Mouse (Mus musculus): ENCODE measurements around the gene Actr1a. TPM values are rescaled to one million over a fixed set of nuclear protein-coding genes. Genes with fewer than 3 reads are reported as not detected.
A peak's percentile ranks its signal among the peaks of the same experiment; 100 is the strongest.

Actr1a gene
- total and polyA plus RNA-seq, 2 experiments from 2014 or later, result 295 to 321 TPM

DNA sequence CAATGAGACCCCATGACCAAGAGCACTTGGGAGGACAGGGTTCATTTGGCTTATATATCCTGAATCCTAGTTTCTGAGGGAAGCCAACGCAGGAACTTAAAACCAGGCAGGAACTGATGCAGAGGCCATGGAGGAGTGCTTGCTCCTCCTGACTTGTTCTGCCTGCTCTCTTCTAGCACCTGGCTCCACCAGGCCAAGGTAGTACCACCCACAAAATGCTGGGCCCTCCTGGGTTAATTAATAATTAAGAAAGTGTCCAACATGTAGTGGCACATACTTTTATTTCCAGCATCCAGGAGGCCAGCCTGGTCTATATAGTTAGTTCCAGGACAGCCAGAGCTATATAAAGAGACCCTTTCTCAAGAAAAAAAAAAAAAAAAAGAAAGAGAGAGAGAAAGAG is 8.5 kb upstream of the Actr1a start:
- Histone ChIP-seq H3K4me2 (ENCODE audit: low read depth, low read length) (no peak overlapping the region), H3K9me3 (ENCODE audit: low read length) (no peaks in the 10 kb centered on the region), H3K9ac (replicated peaks; ENCODE audit: low read length) (no peak overlapping the region), H3K36me3 (ENCODE audit: insufficient read depth, low read length) (peaks cover 15% of the 10 kb centered on the region), H3K4me1 (ENCODE audit: insufficient read depth, low read length) (peaks cover 5% of the 10 kb centered on the region; the same call in 1 of the 2 replicates), H3K27ac (no peak overlapping the region), H3K27me3 (ENCODE audit: insufficient read depth, low read length) (no peaks in the 10 kb centered on the region), H3K4me3 (ENCODE audit: low read length) (no peak overlapping the region)
- TF ChIP-seq CTCF (IDR thresholded peaks at IDR 0.05; ENCODE audit: low read depth), result no peak
- no peak for DNase-seq (ENCODE audit: low spot score)
- WGBS, result 92% methylated on average over 1 of the region's 1 CpGs
- no peak for ATAC-seq

- Histone ChIP-seq H3K4me2 (ENCODE audit: low read depth, low read length) (no peak overlapping the region), H3K9me3 (ENCODE audit: low read length) (no peaks in the 10 kb centered on the region), H3K27ac (no peak overlapping the region), H3K27me3 (ENCODE audit: insufficient read depth, low read length) (no peaks in the 10 kb centered on the region), H3K4me3 (ENCODE audit: low read length) (no peak overlapping the region), H3K4me1 (ENCODE audit: insufficient read depth, low read length) (peaks cover 23% of the 10 kb centered on the region), H3K9ac (replicated peaks; ENCODE audit: low read length) (no peak overlapping the region), H3K36me3 (ENCODE audit: insufficient read depth, low read length) (peaks cover 15% of the 10 kb centered on the region)
- no peak for DNase-seq (ENCODE audit: low spot score)
- 85% methylated on average over 7 of the region's 7 CpGs for WGBS
- no peak for TF ChIP-seq CTCF (IDR thresholded peaks at IDR 0.05; ENCODE audit: low read depth)
- ATAC-seq, result no peak
These were observed 5.0 kb upstream of the Actr1a start for GRCm38 (mm10) chr19:46400558-46400957.

GRCm38 (mm10) chr19:46399886-46400285 is 4.3 kb upstream of the Actr1a start:
- H3K27me3 ChIP-seq (ENCODE audit: insufficient read depth, low read length), result no peaks in the 10 kb centered on the region
- no peak for TF ChIP-seq CTCF (IDR thresholded peaks at IDR 0.05; ENCODE audit: low read depth)
- peaks cover 15% of the 10 kb centered on the region for H3K36me3 ChIP-seq (ENCODE audit: insufficient read depth, low read length)
- H3K9me3 ChIP-seq (ENCODE audit: low read length), result no peaks in the 10 kb centered on the region
- ATAC-seq, result no peak
- H3K4me2 ChIP-seq (ENCODE audit: low read depth, low read length), result peak overlapping the region; percentile 96
- WGBS, result 64% methylated on average over 7 of the region's 7 CpGs
- DNase-seq (ENCODE audit: low spot score), result no peak
- H3K9ac ChIP-seq (replicated peaks; ENCODE audit: low read length), result 0 out of 2 replicates have a peak overlapping the region, but pooled peaks have one; percentile 19
- H3K27ac ChIP-seq, result no peak overlapping the region
- H3K4me1 ChIP-seq (ENCODE audit: insufficient read depth, low read length), result peaks cover 23% of the 10 kb centered on the region
- H3K4me3 ChIP-seq (ENCODE audit: low read length), result no peak overlapping the region

DNA sequence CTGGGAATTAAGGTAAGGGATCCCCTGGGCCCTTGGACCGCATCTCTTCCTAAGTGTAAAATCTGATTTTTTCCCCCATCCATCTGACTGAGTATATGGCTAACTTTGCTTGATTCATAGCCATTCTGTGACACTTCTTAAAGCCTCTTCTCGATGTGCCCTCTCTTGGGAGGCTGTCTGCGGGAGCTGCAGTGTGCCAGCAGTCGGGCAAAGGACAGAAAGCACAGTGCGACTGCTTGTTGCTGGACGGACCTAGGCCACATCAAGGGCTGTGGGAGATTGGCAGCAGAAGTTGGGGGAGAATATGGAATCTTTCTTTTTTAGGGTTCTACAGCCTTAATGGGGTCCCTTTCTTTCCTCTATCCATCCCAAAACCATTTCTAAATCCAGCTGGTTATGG is 3.8 kb upstream of the Actr1a start:
- no peaks in the 10 kb centered on the region for H3K9me3 ChIP-seq (ENCODE audit: low read length)
- H3K4me1 ChIP-seq (ENCODE audit: insufficient read depth, low read length), result peaks cover 24% of the 10 kb centered on the region
- peak overlapping the region; percentile 19; the same call in 1 of the 2 replicates for H3K9ac ChIP-seq (replicated peaks; ENCODE audit: low read length)
- H3K27ac ChIP-seq, result no peak overlapping the region
- 55% methylated on average over 6 of the region's 6 CpGs for WGBS
- H3K4me3 ChIP-seq (ENCODE audit: low read length), result no peak overlapping the region
- no peaks in the 10 kb centered on the region for H3K27me3 ChIP-seq (ENCODE audit: insufficient read depth, low read length)
- DNase-seq (ENCODE audit: low spot score), result no peak
- peaks cover 15% of the 10 kb centered on the region for H3K36me3 ChIP-seq (ENCODE audit: insufficient read depth, low read length)
- TF ChIP-seq CTCF (IDR thresholded peaks at IDR 0.05; ENCODE audit: low read depth), result no peak
- peak overlapping the region; percentile 96 for H3K4me2 ChIP-seq (ENCODE audit: low read depth, low read length)
- ATAC-seq, result no peak

DNA sequence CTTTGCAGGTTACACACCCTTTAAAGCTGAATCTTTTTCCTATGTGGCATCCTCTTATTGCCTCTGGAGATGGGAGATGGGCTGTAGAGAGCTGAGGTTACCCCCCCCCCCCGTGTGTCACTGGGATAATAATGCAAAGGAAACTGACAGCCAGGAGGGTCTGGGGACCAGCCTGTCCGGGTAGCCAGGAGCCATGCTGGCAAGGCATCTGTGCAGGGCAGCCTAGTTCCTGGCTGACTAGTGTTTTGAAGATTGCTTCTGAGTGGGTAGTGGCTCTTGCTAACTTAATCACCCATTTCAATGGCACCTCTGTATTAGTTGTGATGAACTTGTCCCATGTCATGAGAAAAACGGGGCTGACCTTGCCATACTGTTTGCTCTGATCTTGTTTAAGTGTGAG is 2.9 kb upstream of the Actr1a start:
- Histone ChIP-seq H3K36me3 (ENCODE audit: insufficient read depth, low read length) (peaks cover 8% of the 10 kb centered on the region), H3K4me1 (ENCODE audit: insufficient read depth, low read length) (peaks cover 34% of the 10 kb centered on the region), H3K27me3 (ENCODE audit: insufficient read depth, low read length) (no peaks in the 10 kb centered on the region), H3K9ac (replicated peaks; ENCODE audit: low read length) (peak overlapping the region; percentile 82; the same call in 1 of the 2 replicates), H3K4me2 (ENCODE audit: low read depth, low read length) (peak overlapping the region; percentile 96), H3K4me3 (ENCODE audit: low read length) (peak overlapping the region; percentile 91), H3K9me3 (ENCODE audit: low read length) (no peaks in the 10 kb centered on the region), H3K27ac (no peak overlapping the region)
- DNase-seq (ENCODE audit: low spot score) (no peak), ATAC-seq (no peak)
- WGBS, result 31% methylated on average over 3 of the region's 3 CpGs
- TF ChIP-seq CTCF (IDR thresholded peaks at IDR 0.05; ENCODE audit: low read depth), result no peak

- H3K4me2 ChIP-seq (ENCODE audit: low read depth, low read length), result peak overlapping the region; percentile 96
- H3K27ac ChIP-seq, result peak overlapping the region; percentile 84
- no peaks in the 10 kb centered on the region for H3K27me3 ChIP-seq (ENCODE audit: insufficient read depth, low read length)
- ATAC-seq (no peak), DNase-seq (ENCODE audit: low spot score) (peak; percentile 45)
- TF ChIP-seq CTCF (IDR thresholded peaks at IDR 0.05; ENCODE audit: low read depth), result no peak
- peak overlapping the region; percentile 82 for H3K9ac ChIP-seq (replicated peaks; ENCODE audit: low read length)
- H3K9me3 ChIP-seq (ENCODE audit: low read length), result no peaks in the 10 kb centered on the region
- no peaks in the 10 kb centered on the region for H3K36me3 ChIP-seq (ENCODE audit: insufficient read depth, low read length)
- peak overlapping the region; percentile 91 for H3K4me3 ChIP-seq (ENCODE audit: low read length)
- 2% methylated on average over 17 of the region's 19 CpGs for WGBS
- peaks cover 35% of the 10 kb centered on the region for H3K4me1 ChIP-seq (ENCODE audit: insufficient read depth, low read length)
These were observed 2.0 kb upstream of the Actr1a start for GRCm38 (mm10) chr19:46397436-46398001.

DNA sequence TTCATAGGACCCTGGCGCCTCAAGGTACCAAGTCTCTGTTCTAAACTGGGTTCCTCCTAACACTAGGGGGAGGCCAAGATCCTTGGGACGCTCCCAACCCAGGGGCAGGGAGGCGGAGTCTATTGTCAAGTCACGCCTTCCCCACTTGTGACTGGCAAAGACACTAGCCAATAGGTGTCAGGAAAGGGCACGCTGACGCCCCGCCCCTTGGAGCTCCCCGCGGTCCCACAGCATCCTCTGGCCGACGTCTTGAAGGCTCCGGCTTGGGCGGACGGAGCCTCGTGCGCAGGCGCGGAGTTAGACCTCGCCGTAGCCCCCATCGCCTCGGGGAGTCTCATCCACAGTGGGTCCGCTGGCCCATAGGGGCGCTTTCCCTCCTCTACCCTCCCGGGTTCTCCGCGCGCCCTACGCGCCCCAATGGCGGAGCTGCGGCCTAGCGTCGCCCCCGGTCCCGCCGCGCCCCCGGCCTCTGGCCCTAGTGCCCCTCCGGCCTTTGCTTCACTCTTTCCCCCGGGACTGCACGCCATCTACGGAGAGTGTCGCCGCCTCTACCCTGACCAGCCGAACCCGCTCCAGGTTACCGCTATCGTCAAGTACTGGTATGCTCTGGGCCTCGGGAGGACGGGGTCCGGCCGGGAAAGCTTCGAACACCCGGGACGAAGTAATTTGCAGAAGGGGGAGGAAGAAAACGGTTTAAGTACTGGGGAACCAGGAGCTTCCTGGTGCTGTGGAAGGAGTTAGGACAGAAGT is 1.3 kb upstream of the Actr1a start, which contains the start of gene Sufu:
Gene Sufu (plus strand): TSS at position 211 of the 750 bp plus-strand sequence.
- no peaks in the 10 kb centered on the region for H3K27me3 ChIP-seq (ENCODE audit: insufficient read depth, low read length)
- WGBS, result under 1% methylated on average over 56 of the region's 57 CpGs
- peak within 1 kb of the TSS; percentile 92 for H3K27ac ChIP-seq
- H3K9me3 ChIP-seq (ENCODE audit: low read length), result no peaks in the 10 kb centered on the region
- DNase-seq (ENCODE audit: low spot score) (peak; percentile 99), ATAC-seq (peak; percentile 92)
- peak within 1 kb of the TSS; percentile 96 for H3K4me2 ChIP-seq (ENCODE audit: low read depth, low read length)
- H3K4me3 ChIP-seq (ENCODE audit: low read length), result peak within 1 kb of the TSS; percentile 91
- peak within 1 kb of the TSS; percentile 82 for H3K9ac ChIP-seq (replicated peaks; ENCODE audit: low read length)
- TF ChIP-seq CTCF (IDR thresholded peaks at IDR 0.05; ENCODE audit: low read depth), result peak; percentile 91
- H3K36me3 ChIP-seq (ENCODE audit: insufficient read depth, low read length), result no peaks in the 10 kb centered on the region
- peaks cover 35% of the 10 kb centered on the region for H3K4me1 ChIP-seq (ENCODE audit: insufficient read depth, low read length)

Data from hindbrain, postnatal 0 days (tissue).